Mouse (Mus musculus) brain, embryonic 14.5 days (tissue): ENCODE data around the gene Tet2. TPM values are rescaled to one million over a fixed set of nuclear protein-coding genes. Genes with fewer than 3 reads are reported as not detected.

Experiments
- DNase-seq: peaks from one replicate; pipeline ENCODE4 v3.0.0-alpha.2; 2011; ENCODE audit warnings: low read depth
- CTCF ChIP-seq: fragments of 200-500 bp; IDR thresholded peaks from 2 replicates; pipeline ENCODE4 v1.5.1; 2012; ENCODE audit warnings: inconsistent platforms, mild to moderate bottlenecking, moderate library complexity, borderline replicate concordance; ENCODE audit not compliant: insufficient read depth, insufficient read length; ENCODE audit errors: extremely low read depth
- POLR2A ChIP-seq: fragments of 200-500 bp; IDR thresholded peaks from 2 replicates; pipeline ENCODE4 v1.6.1; 2012; ENCODE audit warnings: mild to moderate bottlenecking, inconsistent platforms, borderline replicate concordance; ENCODE audit not compliant: poor library complexity, insufficient read depth, insufficient read length, severe bottlenecking; ENCODE audit errors: extremely low read depth
- polyA plus RNA-seq: library from polyadenylated mRNA; depleted of rRNA; stranded (reverse); fragments of >200 nt; gene quantifications from 2 replicates; pipeline ENCODE4 v1.2.3, GENCODE M21; 2012

Tet2 gene
- polyA plus RNA-seq, 1 experiment: 31.7 TPM

- DNase-seq: no peak
- TF ChIP-seq POLR2A (no peak), CTCF (no peak)
These were observed 30.6 kb downstream of the Tet2 start for GRCm38 (mm10) chr3:133514290-133514689.

- no peak for DNase-seq
- TF ChIP-seq POLR2A (no peak), CTCF (no peak)
These were observed 31.5 kb downstream of the Tet2 start for GRCm38 (mm10) chr3:133513475-133513874.

GRCm38 (mm10) chr3:133510368-133510767, 34.6 kb downstream of the Tet2 start:
- TF ChIP-seq CTCF: no peak

GRCm38 (mm10) chr3:133509796-133510195, 35.1 kb downstream of the Tet2 start:
- no peak for TF ChIP-seq CTCF
- no peak for TF ChIP-seq POLR2A
- no peak for DNase-seq

More at GRCm38 (mm10) chr3:133510368-133510767, 34.6 kb downstream of the Tet2 start:
- DNase-seq: no peak

GRCm38 (mm10) chr3:133508881-133509280, 36.1 kb downstream of the Tet2 start:
- no peak for DNase-seq
- no peak for TF ChIP-seq CTCF

GRCm38 (mm10) chr3:133506289-133506954, 38.5 kb downstream of the Tet2 start:
- TF ChIP-seq POLR2A: no peak
- no peak for TF ChIP-seq CTCF

GRCm38 (mm10) chr3:133496953-133497352, 48.0 kb downstream of the Tet2 start:
- DNase-seq: peak; percentile 92
- TF ChIP-seq CTCF (no peak), POLR2A (no peak)

More at GRCm38 (mm10) chr3:133506289-133506954, 38.5 kb downstream of the Tet2 start:
- DNase-seq: no peak

- TF ChIP-seq CTCF: no peak
These were observed 53.6 kb downstream of the Tet2 start for GRCm38 (mm10) chr3:133491370-133491769.

GRCm38 (mm10) chr3:133488022-133488725, 56.8 kb downstream of the Tet2 start:
- TF ChIP-seq CTCF: no peak
- no peak for TF ChIP-seq POLR2A

More at GRCm38 (mm10) chr3:133491370-133491769, 53.6 kb downstream of the Tet2 start:
- no peak for DNase-seq

GRCm38 (mm10) chr3:133482887-133483286, 62.1 kb downstream of the Tet2 start:
- DNase-seq: peak; percentile 84
- TF ChIP-seq POLR2A: no peak
- no peak for TF ChIP-seq CTCF

More at GRCm38 (mm10) chr3:133488022-133488725, 56.8 kb downstream of the Tet2 start:
- no peak for DNase-seq

GRCm38 (mm10) chr3:133478987-133479386, 66.0 kb downstream of the Tet2 start:
- DNase-seq: no peak
- TF ChIP-seq CTCF: no peak

GRCm38 (mm10) chr3:133473781-133474180, 71.2 kb downstream of the Tet2 start:
- no peak for DNase-seq
- no peak for TF ChIP-seq CTCF
